Mouse (Mus musculus): Measurements from ENCODE around the gene Sde2. TPM values are rescaled to one million over a fixed set of nuclear protein-coding genes. Genes with fewer than 3 reads are reported as not detected.

The Sde2 gene
- total and polyA plus RNA-seq, 3 experiments: 43.2 to 72.2 (median 51.6) TPM

- Histone ChIP-seq H3K4me1 (ENCODE audit: insufficient read depth, low read depth, low read length) (peaks cover 53% of the 10 kb centered on the region), H3K27me3 (ENCODE audit: insufficient read depth, low read length) (peaks cover 7% of the 10 kb centered on the region), H3K4me3 (ENCODE audit: low read depth, low read length) (peak overlapping the region; percentile 13; the same call in 1 of the 2 replicates), H3K36me3 (replicated peaks) (peaks cover 27% of the 10 kb centered on the region), H3K9me3 (replicated peaks) (no peaks in the 10 kb centered on the region)
- DNase-seq (ENCODE audit: low spot score): peak; percentile 95
- no peak for TF ChIP-seq GATA1 (IDR thresholded peaks at IDR 0.05; ENCODE audit: borderline replicate concordance, low read length)
- TF ChIP-seq TAL1 (conservative IDR thresholded peaks at IDR 0.05; ENCODE audit: low read depth, low read length): peak; percentile 89
- TF ChIP-seq POLR2AphosphoS5 (IDR thresholded peaks at IDR 0.05; ENCODE audit: insufficient replicate concordance, low read depth, low read length): no peak
- TF ChIP-seq CTCF (IDR thresholded peaks at IDR 0.05; ENCODE audit: low read depth, low read length): no peak
- no peak for TF ChIP-seq GATA2 (IDR thresholded peaks at IDR 0.05; ENCODE audit: borderline replicate concordance, low read depth, low read length)
- ATAC-seq (ENCODE audit: extremely low read depth, insufficient number of reproducible peaks, low FRiP score, poor library complexity, severe bottlenecking): peak; percentile 78
These were observed 52.0 kb downstream of the Sde2 start for GRCm38 (mm10) chr1:180902915-180903314.

DNA sequence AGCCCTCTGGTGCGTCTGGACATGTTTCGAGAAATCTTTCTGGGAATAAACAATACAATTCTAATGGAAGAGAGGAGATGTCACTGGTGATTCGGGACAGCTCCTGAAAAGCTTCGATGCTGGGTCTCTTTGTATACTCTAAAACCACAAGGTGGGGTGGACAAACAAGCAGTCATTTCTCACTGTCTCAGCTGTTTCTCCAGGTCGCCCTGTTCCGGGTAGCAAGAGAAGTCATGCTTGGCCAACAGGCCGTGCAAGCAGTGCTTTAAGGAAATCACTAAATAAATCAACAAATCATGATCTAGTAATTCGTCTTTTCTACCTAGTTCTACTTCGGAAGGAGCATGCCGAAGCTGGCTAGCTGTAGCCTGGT, 52.7 kb downstream of the Sde2 start:
- no peak for TF ChIP-seq CTCF (IDR thresholded peaks at IDR 0.05; ENCODE audit: low read depth, low read length)
- TF ChIP-seq GATA2 (IDR thresholded peaks at IDR 0.05; ENCODE audit: borderline replicate concordance, low read depth, low read length): no peak
- TF ChIP-seq TAL1 (conservative IDR thresholded peaks at IDR 0.05; ENCODE audit: low read depth, low read length): no peak
- no peak; the same call in 1 of the 2 replicates for TF ChIP-seq POLR2AphosphoS5 (IDR thresholded peaks at IDR 0.05; ENCODE audit: insufficient replicate concordance, low read depth, low read length)
- no peak for TF ChIP-seq GATA1 (IDR thresholded peaks at IDR 0.05; ENCODE audit: borderline replicate concordance, low read length)
- Histone ChIP-seq H3K27me3 (ENCODE audit: insufficient read depth, low read length) (0 out of 2 replicates have a peak, but pooled peaks cover 5% of the 10 kb centered on the region), H3K4me3 (ENCODE audit: low read depth, low read length) (peak overlapping the region; percentile 94), H3K4me1 (ENCODE audit: insufficient read depth, low read depth, low read length) (peaks cover 60% of the 10 kb centered on the region), H3K36me3 (replicated peaks) (peaks cover 34% of the 10 kb centered on the region), H3K9me3 (replicated peaks) (no peaks in the 10 kb centered on the region)
- ATAC-seq (ENCODE audit: extremely low read depth, insufficient number of reproducible peaks, low FRiP score, poor library complexity, severe bottlenecking): no peak
- DNase-seq (ENCODE audit: low spot score): no peak

DNA sequence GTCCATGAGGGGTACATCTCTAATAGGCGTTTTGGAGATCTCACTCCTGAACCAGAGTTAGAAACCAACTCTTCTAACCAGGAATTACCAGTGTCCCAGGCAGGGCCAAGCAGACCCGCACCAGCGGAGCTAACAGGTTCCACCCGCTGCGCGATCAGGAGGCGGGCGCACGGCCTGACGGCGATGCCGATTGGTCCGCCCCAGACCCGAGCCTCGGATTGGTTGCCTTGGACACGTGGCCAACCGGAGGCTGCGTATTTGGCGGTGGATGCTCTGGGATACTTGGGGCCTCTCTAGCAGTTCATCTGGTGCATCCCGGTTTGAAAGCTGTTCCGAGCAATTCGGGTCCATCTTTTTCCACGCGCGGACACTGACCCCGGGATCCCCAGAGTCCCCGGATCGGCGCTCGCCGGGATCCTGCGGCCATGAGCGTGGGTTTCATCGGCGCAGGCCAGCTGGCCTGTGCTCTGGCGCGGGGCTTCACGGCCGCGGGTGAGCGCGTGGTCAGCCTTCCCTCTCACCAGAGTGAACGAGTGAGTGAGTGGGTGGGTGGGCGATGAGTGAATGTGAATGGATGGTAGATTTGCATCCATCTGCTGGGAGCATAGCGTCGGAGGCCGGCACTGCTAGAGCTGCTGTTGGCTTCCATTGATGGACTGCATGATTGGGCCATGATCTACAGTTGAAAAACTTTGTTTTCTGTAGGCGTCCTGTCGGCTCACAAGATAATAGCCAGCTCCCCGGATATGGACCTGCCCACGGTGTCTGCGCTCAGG, 53.3 kb downstream of the Sde2 start, which contains the start of gene Pycr2:
Gene Pycr2 (plus strand): TSS at position 255 of the 776 bp plus-strand sequence.
- peaks cover 66% of the 10 kb centered on the region for H3K4me1 ChIP-seq (ENCODE audit: insufficient read depth, low read depth, low read length)
- peak; percentile 58 for ATAC-seq (ENCODE audit: extremely low read depth, insufficient number of reproducible peaks, low FRiP score, poor library complexity, severe bottlenecking)
- peak within 1 kb of the TSS; percentile 94 for H3K4me3 ChIP-seq (ENCODE audit: low read depth, low read length)
- H3K36me3 ChIP-seq (replicated peaks): peaks cover 40% of the 10 kb centered on the region
- DNase-seq (ENCODE audit: low spot score): peak; percentile 98
- 0 out of 2 replicates have a peak, but pooled peaks cover 2% of the 10 kb centered on the region for H3K27me3 ChIP-seq (ENCODE audit: insufficient read depth, low read length)
- no peak for TF ChIP-seq CTCF (IDR thresholded peaks at IDR 0.05; ENCODE audit: low read depth, low read length)
- 0 out of 2 replicates have a peak, but pooled peaks have one; percentile 50 for TF ChIP-seq POLR2AphosphoS5 (IDR thresholded peaks at IDR 0.05; ENCODE audit: insufficient replicate concordance, low read depth, low read length)
- no peaks in the 10 kb centered on the region for H3K9me3 ChIP-seq (replicated peaks)

GRCm38 (mm10) chr1:180904815-180905080, 53.8 kb downstream of the Sde2 start:
- ATAC-seq (ENCODE audit: extremely low read depth, insufficient number of reproducible peaks, low FRiP score, poor library complexity, severe bottlenecking) (no peak), DNase-seq (ENCODE audit: low spot score) (no peak)
- Histone ChIP-seq H3K36me3 (replicated peaks) (peaks cover 45% of the 10 kb centered on the region), H3K4me3 (ENCODE audit: low read depth, low read length) (peak overlapping the region; percentile 94), H3K4me1 (ENCODE audit: insufficient read depth, low read depth, low read length) (peaks cover 67% of the 10 kb centered on the region), H3K27me3 (ENCODE audit: insufficient read depth, low read length) (no peaks in the 10 kb centered on the region), H3K9me3 (replicated peaks) (no peaks in the 10 kb centered on the region)
- TF ChIP-seq GATA1 (IDR thresholded peaks at IDR 0.05; ENCODE audit: borderline replicate concordance, low read length) (no peak), CTCF (IDR thresholded peaks at IDR 0.05; ENCODE audit: low read depth, low read length) (no peak), TAL1 (conservative IDR thresholded peaks at IDR 0.05; ENCODE audit: low read depth, low read length) (no peak), GATA2 (IDR thresholded peaks at IDR 0.05; ENCODE audit: borderline replicate concordance, low read depth, low read length) (no peak), POLR2AphosphoS5 (IDR thresholded peaks at IDR 0.05; ENCODE audit: insufficient replicate concordance, low read depth, low read length) (no peak)

GRCm38 (mm10) chr1:180905307-180905706, 54.4 kb downstream of the Sde2 start:
- no peak for TF ChIP-seq POLR2AphosphoS5 (IDR thresholded peaks at IDR 0.05; ENCODE audit: insufficient replicate concordance, low read depth, low read length)
- TF ChIP-seq TAL1 (conservative IDR thresholded peaks at IDR 0.05; ENCODE audit: low read depth, low read length): no peak
- no peak for TF ChIP-seq GATA1 (IDR thresholded peaks at IDR 0.05; ENCODE audit: borderline replicate concordance, low read length)
- no peak for TF ChIP-seq CTCF (IDR thresholded peaks at IDR 0.05; ENCODE audit: low read depth, low read length)
- Histone ChIP-seq H3K36me3 (replicated peaks) (peaks cover 46% of the 10 kb centered on the region), H3K27me3 (ENCODE audit: insufficient read depth, low read length) (no peaks in the 10 kb centered on the region), H3K9me3 (replicated peaks) (no peaks in the 10 kb centered on the region), H3K4me3 (ENCODE audit: low read depth, low read length) (peak overlapping the region; percentile 94), H3K4me1 (ENCODE audit: insufficient read depth, low read depth, low read length) (peaks cover 67% of the 10 kb centered on the region)
- ATAC-seq (ENCODE audit: extremely low read depth, insufficient number of reproducible peaks, low FRiP score, poor library complexity, severe bottlenecking) (no peak), DNase-seq (ENCODE audit: low spot score) (no peak)

GRCm38 (mm10) chr1:180905876-180906275, 54.9 kb downstream of the Sde2 start:
- ATAC-seq (ENCODE audit: extremely low read depth, insufficient number of reproducible peaks, low FRiP score, poor library complexity, severe bottlenecking): no peak
- DNase-seq (ENCODE audit: low spot score): no peak
- no peaks in the 10 kb centered on the region for H3K27me3 ChIP-seq (ENCODE audit: insufficient read depth, low read length)
- peaks cover 46% of the 10 kb centered on the region for H3K36me3 ChIP-seq (replicated peaks)
- H3K9me3 ChIP-seq (replicated peaks): no peaks in the 10 kb centered on the region
- peaks cover 67% of the 10 kb centered on the region for H3K4me1 ChIP-seq (ENCODE audit: insufficient read depth, low read depth, low read length)
- H3K4me3 ChIP-seq (ENCODE audit: low read depth, low read length): peak overlapping the region; percentile 94
- TF ChIP-seq CTCF (IDR thresholded peaks at IDR 0.05; ENCODE audit: low read depth, low read length) (no peak), POLR2AphosphoS5 (IDR thresholded peaks at IDR 0.05; ENCODE audit: insufficient replicate concordance, low read depth, low read length) (no peak), TAL1 (conservative IDR thresholded peaks at IDR 0.05; ENCODE audit: low read depth, low read length) (no peak), GATA2 (IDR thresholded peaks at IDR 0.05; ENCODE audit: borderline replicate concordance, low read depth, low read length) (no peak), GATA1 (IDR thresholded peaks at IDR 0.05; ENCODE audit: borderline replicate concordance, low read length) (no peak)
